Mouse (Mus musculus) megakaryocyte, embryonic 14.5 days (primary cell): ENCODE measurements around the gene Calml4.

Experiments
- FLI1 ChIP-seq: IDR thresholded peaks from 2 replicates; pipeline ENCODE4 v1.6.1; 2012; ENCODE audit warnings: low read length, inconsistent platforms, mixed read lengths
- GATA1 ChIP-seq: IDR thresholded peaks from 3 replicates; pipeline ENCODE4 v1.6.1; 2012; ENCODE audit warnings: mixed read lengths, low read length, inconsistent platforms, borderline replicate concordance

DNA sequence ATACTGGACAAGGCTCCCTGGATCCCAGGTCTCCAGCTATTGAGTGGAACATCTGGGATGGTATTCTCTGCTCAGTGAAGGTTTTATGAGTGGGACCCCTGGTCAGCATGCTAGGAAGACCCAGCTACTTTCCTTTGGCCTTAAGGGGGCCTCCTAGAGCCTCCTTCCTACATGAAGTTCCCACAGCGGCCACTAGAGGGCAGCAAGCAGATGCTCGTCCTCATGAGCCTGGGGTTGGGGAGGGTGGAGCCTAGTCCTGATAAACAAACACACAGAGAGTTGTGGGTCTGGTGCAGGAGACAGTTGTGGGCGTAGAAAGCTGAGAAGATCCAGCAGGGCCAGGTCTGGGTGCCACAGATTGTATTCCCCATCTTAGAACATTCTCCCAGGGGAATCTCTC lies 10.2 kb upstream of the Calml4 start:
- TF ChIP-seq GATA1 (no peak), FLI1 (no peak)
